Mouse (Mus musculus): ENCODE results near the gene Mkrn3. TPM values are rescaled to one million over a fixed set of nuclear protein-coding genes. Genes with fewer than 3 reads are reported as not detected.

Gene Mkrn3
- total and polyA plus RNA-seq, 3 experiments, result 0.67 to 1.1 (median 0.78) TPM

DNA sequence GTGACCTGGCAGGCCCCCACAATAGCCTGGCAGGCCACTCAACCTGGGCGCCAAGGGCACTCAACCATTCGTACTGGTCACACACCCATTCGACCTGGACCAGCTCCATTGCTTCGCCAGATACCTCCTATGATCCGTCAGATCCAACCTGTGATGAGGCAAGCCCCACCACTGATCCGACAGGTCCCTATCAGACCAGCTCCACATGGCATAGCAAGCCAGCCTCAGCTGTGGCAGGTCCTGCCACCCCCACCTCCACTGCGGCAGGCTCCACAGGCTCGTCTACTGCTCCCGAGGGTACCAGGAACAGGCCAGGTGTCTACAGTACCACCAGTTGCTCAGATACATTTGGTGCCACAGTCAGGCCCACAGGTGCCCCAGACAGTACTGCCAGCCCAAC is 41.4 kb downstream of the Mkrn3 start:
- no peak for DNase-seq

DNA sequence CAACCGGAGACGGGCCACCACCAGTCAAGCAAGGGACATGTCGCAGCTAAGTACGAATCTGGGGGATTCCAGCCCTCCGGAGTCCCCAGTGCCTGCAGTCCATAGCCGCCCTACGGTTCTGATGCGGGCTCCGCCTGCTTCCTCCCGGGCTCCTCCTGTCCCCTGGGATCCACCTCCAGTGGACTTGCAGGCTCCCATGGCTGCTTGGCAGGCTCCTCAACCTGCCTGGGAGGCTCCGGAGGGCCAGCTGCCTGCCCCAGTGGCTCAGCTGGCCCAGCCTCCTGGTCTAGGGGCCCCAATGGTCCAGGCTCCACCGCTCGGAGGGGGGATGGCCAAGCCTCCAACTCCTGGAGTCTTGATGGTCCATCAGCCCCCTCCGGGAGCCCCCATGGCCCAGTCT is 42.6 kb downstream of the Mkrn3 start:
- peak; percentile 40 for DNase-seq

DNA sequence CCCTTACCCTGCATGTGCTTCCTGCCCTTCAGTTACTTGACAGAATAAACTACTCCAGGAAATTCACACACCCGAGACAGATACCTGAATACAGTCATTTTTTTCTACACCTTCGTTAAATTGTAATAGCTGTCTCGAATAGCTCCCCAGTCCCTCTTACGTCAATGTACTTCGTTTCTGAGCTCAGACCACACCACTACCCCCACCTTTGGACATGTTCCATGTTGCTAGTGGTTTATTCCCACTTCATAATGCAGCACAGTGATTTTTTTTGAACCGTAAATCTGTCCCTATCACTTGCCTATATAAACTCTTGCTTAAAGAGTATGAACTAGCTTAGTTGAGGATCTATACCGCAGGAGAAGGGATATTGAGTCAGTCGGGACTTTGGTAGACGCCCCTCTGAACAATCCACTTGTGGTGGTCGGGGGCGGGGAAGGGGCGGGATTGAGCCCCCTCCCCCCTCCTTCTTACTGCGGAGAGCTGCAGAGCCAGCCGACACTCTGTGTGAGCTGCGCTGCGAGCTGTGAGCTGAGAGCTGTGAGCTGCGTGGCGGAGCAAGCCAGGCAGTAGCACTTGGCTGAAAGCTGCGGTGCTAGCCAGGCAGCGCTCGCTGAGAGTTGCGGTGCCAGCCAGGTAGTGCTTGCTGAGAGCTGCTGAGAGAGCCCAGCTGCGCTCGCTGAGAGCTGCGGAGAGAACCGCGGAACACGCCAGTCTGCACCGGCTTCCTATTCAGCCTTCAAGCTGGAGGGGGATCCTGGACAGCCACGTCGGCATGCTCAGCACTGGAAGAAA is 43.2 kb downstream of the Mkrn3 start, which contains the start of gene Magel2:
Gene Magel2, plus strand, starts transcription at position 501 of the 795 bp plus-strand sequence.
- peak; percentile 42 for DNase-seq

DNA sequence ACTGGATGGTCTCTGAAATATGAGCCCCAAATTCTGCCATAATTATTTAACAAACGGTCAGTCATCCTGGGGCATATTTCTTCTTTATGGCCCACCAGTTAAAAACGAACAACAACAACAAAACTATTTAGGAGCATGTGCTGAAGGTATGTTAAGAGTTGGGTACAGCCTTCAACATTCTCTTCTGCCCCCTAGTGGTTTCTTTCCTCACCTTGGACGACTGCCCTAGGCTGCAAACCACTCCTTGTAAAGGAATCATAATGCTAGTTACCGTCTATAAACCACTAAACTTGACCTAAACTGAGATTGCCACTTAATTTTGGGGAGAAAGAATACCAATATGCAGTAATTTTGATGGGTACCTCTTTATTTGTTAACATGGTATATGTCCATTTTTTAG is 44.3 kb downstream of the Mkrn3 start:
- DNase-seq, result peak; percentile 51

Other genes starting within 250 kb of the Mkrn3 start
- 10 to 100 TPM; 55.8 to 92.2 TPM for gene Ndn, start 73.6 kb downstream of the Mkrn3 start, total RNA-seq (2021)
- 55.5 and 61.7 TPM in 2 replicates for gene Ndn, start 73.6 kb downstream of the Mkrn3 start, polyA plus RNA-seq (2012; rRNA removed)
- gene Magel2, start 43.1 kb downstream of the Mkrn3 start, total RNA-seq (2021), result 1 to 10 TPM; 1.7 TPM
- gene Magel2, start 43.1 kb downstream of the Mkrn3 start, polyA plus RNA-seq (2012; rRNA removed), result 3.1 and 4.1 TPM in 2 replicates
- gene Peg12, start 44.4 kb upstream of the Mkrn3 start, total RNA-seq (2021), result 1 to 10 TPM in 1 of 2 experiments, under 1 TPM in 1; 0.55 to 1.7 TPM
- 1.9 and 2.1 TPM in 2 replicates for gene Peg12, start 44.4 kb upstream of the Mkrn3 start, polyA plus RNA-seq (2012; rRNA removed)